Mouse (Mus musculus) embryonic facial prominence, embryonic 13.5 days (tissue): ENCODE data around the gene Olfr1219. TPM values are rescaled to one million over a fixed set of nuclear protein-coding genes. Genes with fewer than 3 reads are reported as not detected.

Source experiments
- ATAC-seq: fragments of 200-750 bp; cut with Nextera tagmentation; 2 replicates; pipeline ENCODE4 v1.8.0; 2017; ENCODE audit warnings: low read depth; ENCODE audit not compliant: insufficient number of reproducible peaks, insufficient read depth, low FRiP score, low TSS enrichment
- H3K27ac ChIP-seq: fragments of 300-500 bp; sonication (generic); 2 replicates; pipeline ENCODE4 v1.5.1; 2015; ENCODE audit warnings: moderate library complexity, mild to moderate bottlenecking, inconsistent platforms
- H3K27me3 ChIP-seq: fragments of 300-500 bp; sonication (generic); 2 replicates; pipeline ENCODE4 v1.6.1; 2015; ENCODE audit warnings: mild to moderate bottlenecking, inconsistent platforms
- H3K36me3 ChIP-seq: fragments of 300-500 bp; sonication (generic); 2 replicates; pipeline ENCODE4 v1.6.1; 2015; ENCODE audit warnings: mild to moderate bottlenecking, inconsistent platforms
- H3K4me1 ChIP-seq: fragments of 300-500 bp; sonication (generic); 2 replicates; pipeline ENCODE4 v1.6.1; 2015; ENCODE audit warnings: inconsistent platforms
- H3K4me2 ChIP-seq: fragments of 300-500 bp; sonication (generic); 2 replicates; pipeline ENCODE4 v1.6.1; 2015; ENCODE audit warnings: moderate library complexity, mild to moderate bottlenecking, inconsistent platforms
- H3K4me3 ChIP-seq: fragments of 300-500 bp; sonication (generic); 2 replicates; pipeline ENCODE4 v1.5.1; 2015; ENCODE audit warnings: mild to moderate bottlenecking, inconsistent platforms
- H3K9ac ChIP-seq: fragments of 300-500 bp; sonication (generic); 2 replicates; pipeline ENCODE4 v1.6.1; 2015; ENCODE audit warnings: mild to moderate bottlenecking, inconsistent platforms
- H3K9me3 ChIP-seq: fragments of 300-500 bp; sonication (generic); 2 replicates; pipeline ENCODE4 v1.6.1; 2016; ENCODE audit warnings: inconsistent platforms
- WGBS: fragments of 180-500 bp; shearing (Covaris S2); methylation state at CpG from one replicate; pipeline ENCODE4 v1.1.7; 2015; ENCODE audit warnings: mixed read lengths; 5-methylcytosine and 5-hydroxymethylcytosine counted together
- polyA plus RNA-seq: library from polyadenylated mRNA; unstranded; fragments of >200 nt; fragmentation: Nextera tagmentation; extraction: Ambion mirVana; gene quantifications from 2 replicates; pipeline ENCODE4 v1.2.1, GENCODE M21; 2015

The Olfr1219 gene
- polyA plus RNA-seq = not detected in 2 replicates

- Histone ChIP-seq H3K4me1 (no peaks in the 10 kb centered on the region), H3K27ac (no peak within 1 kb of the TSS), H3K27me3 (no peaks in the 10 kb centered on the region), H3K9ac (no peak within 1 kb of the TSS), H3K4me2 (no peak within 1 kb of the TSS), H3K9me3 (no peaks in the 10 kb centered on the region), H3K4me3 (no peak within 1 kb of the TSS), H3K36me3 (no peaks in the 10 kb centered on the region)
- 56% methylated on average over 1 of the region's 1 CpGs for WGBS
- no peak for ATAC-seq
Measured at GRCm38 (mm10) chr2:89083413-89083812, at the start of gene Olfr1219. Olfr1219 (minus strand) TSS chr2:89083513.

- Histone ChIP-seq H3K27ac (no peak within 1 kb of the TSS), H3K36me3 (no peaks in the 10 kb centered on the region), H3K4me2 (no peak within 1 kb of the TSS), H3K4me3 (no peak within 1 kb of the TSS), H3K9me3 (no peaks in the 10 kb centered on the region), H3K27me3 (no peaks in the 10 kb centered on the region), H3K4me1 (no peaks in the 10 kb centered on the region), H3K9ac (no peak within 1 kb of the TSS)
- WGBS = 71% methylated on average over 3 of the region's 3 CpGs
- no peak for ATAC-seq
Measured at GRCm38 (mm10) chr2:89132954-89133353, 49.6 kb upstream of the Olfr1219 start, which contains the start of gene Olfr1222. Olfr1222 (minus strand) TSS chr2:89133054.

- Histone ChIP-seq H3K4me1 (no peaks in the 10 kb centered on the region), H3K4me3 (no peak within 1 kb of the TSS), H3K9ac (no peak within 1 kb of the TSS), H3K9me3 (no peaks in the 10 kb centered on the region), H3K27ac (no peak within 1 kb of the TSS), H3K27me3 (no peaks in the 10 kb centered on the region), H3K4me2 (no peak within 1 kb of the TSS), H3K36me3 (no peaks in the 10 kb centered on the region)
- 85% methylated on average over 2 of the region's 2 CpGs for WGBS
- ATAC-seq = no peak
Measured at GRCm38 (mm10) chr2:89117183-89117582, 33.9 kb upstream of the Olfr1219 start, which contains the start of gene Olfr1221. Olfr1221 (minus strand) TSS chr2:89117283.

GRCm38 (mm10) chr2:89106735-89107134, 23.4 kb upstream of the Olfr1219 start, which contains the start of gene Olfr1220:
Olfr1220 (minus strand) TSS chr2:89106835.
- Histone ChIP-seq H3K4me2 (no peak within 1 kb of the TSS), H3K27me3 (no peaks in the 10 kb centered on the region), H3K9ac (no peak within 1 kb of the TSS), H3K36me3 (no peaks in the 10 kb centered on the region), H3K4me3 (no peak within 1 kb of the TSS), H3K27ac (no peak within 1 kb of the TSS), H3K9me3 (no peaks in the 10 kb centered on the region), H3K4me1 (no peaks in the 10 kb centered on the region)
- ATAC-seq = no peak
- 75% methylated on average over 3 of the region's 3 CpGs for WGBS

GRCm38 (mm10) chr2:89105651-89106050, 22.3 kb upstream of the Olfr1219 start:
- Histone ChIP-seq H3K36me3 (no peaks in the 10 kb centered on the region), H3K9me3 (no peaks in the 10 kb centered on the region), H3K4me3 (no peak overlapping the region), H3K4me2 (no peak overlapping the region), H3K27ac (no peak overlapping the region), H3K27me3 (no peaks in the 10 kb centered on the region), H3K9ac (no peak overlapping the region), H3K4me1 (no peaks in the 10 kb centered on the region)
- ATAC-seq = no peak

GRCm38 (mm10) chr2:89093848-89094247, 10.5 kb upstream of the Olfr1219 start:
- WGBS = 90% methylated on average over 1 of the region's 1 CpGs
- no peak for ATAC-seq
- no peaks in the 10 kb centered on the region for H3K9me3 ChIP-seq
- no peaks in the 10 kb centered on the region for H3K36me3 ChIP-seq
- no peaks in the 10 kb centered on the region for H3K27me3 ChIP-seq
- no peaks in the 10 kb centered on the region for H3K4me1 ChIP-seq
- H3K9ac ChIP-seq = no peak overlapping the region
- no peak overlapping the region for H3K4me2 ChIP-seq
- H3K27ac ChIP-seq = no peak overlapping the region
- H3K4me3 ChIP-seq = no peak overlapping the region

GRCm38 (mm10) chr2:89081487-89081886, 1.8 kb downstream of the Olfr1219 start:
- Histone ChIP-seq H3K4me2 (no peak overlapping the region), H3K27ac (no peak overlapping the region), H3K9me3 (no peaks in the 10 kb centered on the region), H3K9ac (no peak overlapping the region), H3K4me3 (no peak overlapping the region), H3K36me3 (no peaks in the 10 kb centered on the region), H3K27me3 (no peaks in the 10 kb centered on the region), H3K4me1 (no peaks in the 10 kb centered on the region)
- ATAC-seq = no peak

- H3K4me1 ChIP-seq = no peaks in the 10 kb centered on the region
- no peak within 1 kb of the TSS for H3K4me2 ChIP-seq
- H3K27ac ChIP-seq = no peak within 1 kb of the TSS
- no peak for ATAC-seq
- no peaks in the 10 kb centered on the region for H3K27me3 ChIP-seq
- no peaks in the 10 kb centered on the region for H3K36me3 ChIP-seq
- H3K9me3 ChIP-seq = no peaks in the 10 kb centered on the region
- no peak within 1 kb of the TSS for H3K9ac ChIP-seq
- H3K4me3 ChIP-seq = no peak within 1 kb of the TSS
Measured at GRCm38 (mm10) chr2:89061087-89061486, 22.2 kb downstream of the Olfr1219 start, which contains the start of gene Olfr1218. Olfr1218 (minus strand) TSS chr2:89061187.

GRCm38 (mm10) chr2:89031965-89032364, 51.3 kb downstream of the Olfr1219 start, which contains the start of gene Olfr1217:
Olfr1217 (minus strand) TSS chr2:89032065.
- Histone ChIP-seq H3K9ac (no peak within 1 kb of the TSS), H3K9me3 (no peaks in the 10 kb centered on the region), H3K4me2 (no peak within 1 kb of the TSS), H3K4me1 (no peaks in the 10 kb centered on the region), H3K36me3 (no peaks in the 10 kb centered on the region), H3K4me3 (no peak within 1 kb of the TSS), H3K27ac (no peak within 1 kb of the TSS), H3K27me3 (no peaks in the 10 kb centered on the region)
- 58% methylated on average over 2 of the region's 2 CpGs for WGBS
- no peak for ATAC-seq

Other genes starting within 250 kb of the Olfr1219 start
- not detected in 2 replicates for gene Olfr1204, start 234.2 kb downstream of the Olfr1219 start, polyA plus RNA-seq
- gene Olfr1206, start 220.3 kb downstream of the Olfr1219 start, polyA plus RNA-seq = not detected in 2 replicates
- not detected in 2 replicates for gene Olfr1208, start 181.2 kb downstream of the Olfr1219 start, polyA plus RNA-seq
- 0.10 TPM in 1 of 2 replicates, not detected in the other for gene Olfr1209, start 168.4 kb downstream of the Olfr1219 start, polyA plus RNA-seq
- gene Olfr1211, start 145.4 kb downstream of the Olfr1219 start, polyA plus RNA-seq = not detected in 2 replicates
- not detected in 2 replicates for gene Olfr1212, start 129.5 kb downstream of the Olfr1219 start, polyA plus RNA-seq
- gene Gm13762, start 103.2 kb downstream of the Olfr1219 start, polyA plus RNA-seq = not detected in 2 replicates
- not detected in 2 replicates for gene Olfr1214, start 90.9 kb downstream of the Olfr1219 start, polyA plus RNA-seq
- not detected in 2 replicates for gene Olfr1215, start 76.5 kb downstream of the Olfr1219 start, polyA plus RNA-seq
- not detected in 2 replicates for gene Olfr1216, start 65.2 kb downstream of the Olfr1219 start, polyA plus RNA-seq
- 0.07 TPM in 1 of 2 replicates, not detected in the other for gene Olfr1217, start 51.4 kb downstream of the Olfr1219 start, polyA plus RNA-seq
- gene Olfr1218, start 22.3 kb downstream of the Olfr1219 start, polyA plus RNA-seq = not detected in 2 replicates
- not detected in 2 replicates for gene Olfr1220, start 23.3 kb upstream of the Olfr1219 start, polyA plus RNA-seq
- gene Olfr1221, start 33.8 kb upstream of the Olfr1219 start, polyA plus RNA-seq = not detected in 2 replicates
- gene Olfr1222, start 49.5 kb upstream of the Olfr1219 start, polyA plus RNA-seq = not detected in 2 replicates
- gene Olfr1223, start 68.0 kb upstream of the Olfr1219 start, polyA plus RNA-seq = not detected in 2 replicates
- gene Olfr1224-ps1, start 80.6 kb upstream of the Olfr1219 start, polyA plus RNA-seq = not detected in 2 replicates
- not detected in 2 replicates for gene Olfr1225, start 91.2 kb upstream of the Olfr1219 start, polyA plus RNA-seq
- gene Olfr1226, start 116.5 kb upstream of the Olfr1219 start, polyA plus RNA-seq = not detected in 2 replicates
- not detected in 2 replicates for gene Olfr1228, start 170.5 kb upstream of the Olfr1219 start, polyA plus RNA-seq
- gene Olfr1229, start 204.5 kb upstream of the Olfr1219 start, polyA plus RNA-seq = not detected in 2 replicates
- not detected in 2 replicates for gene Olfr1230, start 213.8 kb upstream of the Olfr1219 start, polyA plus RNA-seq
- gene Olfr1231, start 223.6 kb upstream of the Olfr1219 start, polyA plus RNA-seq = not detected in 2 replicates
- gene Olfr1232, start 246.2 kb upstream of the Olfr1219 start, polyA plus RNA-seq = not detected in 2 replicates